Mouse (Mus musculus) skeletal muscle tissue, adult 2 months (tissue): ENCODE data around the gene Plcd3.
A peak's percentile ranks its signal among the peaks of the same experiment; 100 is the strongest.

Experiments
- DNase-seq: peaks from one replicate; pipeline ENCODE4 v3.0.0-alpha.2; 2012; ENCODE audit warnings: low read depth, low spot score

Gene Plcd3

GRCm38 (mm10) chr11:103066191-103067050 is 35.0 kb downstream of the Plcd3 start:
- DNase-seq, result no peak

- DNase-seq, result peak; percentile 89
Measured at GRCm38 (mm10) chr11:103058499-103059085, 42.9 kb downstream of the Plcd3 start.

GRCm38 (mm10) chr11:103056636-103057035 is 44.8 kb downstream of the Plcd3 start:
- DNase-seq, result no peak

GRCm38 (mm10) chr11:103054798-103055197 is 46.7 kb downstream of the Plcd3 start:
- DNase-seq, result peak; percentile 71

- no peak for DNase-seq
Measured at GRCm38 (mm10) chr11:103053191-103054076, 48.0 kb downstream of the Plcd3 start.

- no peak for DNase-seq
Measured at GRCm38 (mm10) chr11:103052078-103052477, 49.4 kb downstream of the Plcd3 start.

GRCm38 (mm10) chr11:103051249-103051691 is 50.2 kb downstream of the Plcd3 start:
- peak; percentile 88 for DNase-seq

GRCm38 (mm10) chr11:103050153-103050552 is 51.3 kb downstream of the Plcd3 start:
- DNase-seq, result peak; percentile 74

- no peak for DNase-seq
Measured at GRCm38 (mm10) chr11:103049611-103050010, 51.8 kb downstream of the Plcd3 start.

GRCm38 (mm10) chr11:103046286-103046685 is 55.2 kb downstream of the Plcd3 start:
- no peak for DNase-seq

- no peak for DNase-seq
Measured at GRCm38 (mm10) chr11:103043982-103044381, 57.5 kb downstream of the Plcd3 start.

GRCm38 (mm10) chr11:103042828-103043227 is 58.6 kb downstream of the Plcd3 start:
- DNase-seq, result no peak

- DNase-seq, result no peak
Measured at GRCm38 (mm10) chr11:103038037-103038436, 63.4 kb downstream of the Plcd3 start.

GRCm38 (mm10) chr11:103036881-103037465 is 64.5 kb downstream of the Plcd3 start:
- no peak for DNase-seq

GRCm38 (mm10) chr11:103035007-103035406 is 66.5 kb downstream of the Plcd3 start:
- no peak for DNase-seq

- DNase-seq, result no peak
Measured at GRCm38 (mm10) chr11:103033030-103033429, 68.4 kb downstream of the Plcd3 start.

- DNase-seq, result peak; percentile 96
Measured at GRCm38 (mm10) chr11:103028176-103028891, 73.1 kb downstream of the Plcd3 start, which contains the start of the genes Nmt1 and Dcakd. Nmt1 (plus strand) TSS chr11:103028190. Dcakd (minus strand) TSS chr11:103028333.

GRCm38 (mm10) chr11:103027570-103028175 is 73.8 kb downstream of the Plcd3 start:
- no peak for DNase-seq

- no peak for DNase-seq
Measured at GRCm38 (mm10) chr11:103026901-103027300, 74.6 kb downstream of the Plcd3 start.

- no peak for DNase-seq
Measured at GRCm38 (mm10) chr11:103023974-103024373, 77.5 kb downstream of the Plcd3 start.
